Mouse (Mus musculus) adrenal gland, adult 8-10 months (tissue): Measurements from ENCODE around the gene Rab15. TPM values are rescaled to one million over a fixed set of nuclear protein-coding genes. Genes with fewer than 3 reads are reported as not detected.

Experiments used
- DNase-seq: peaks from one replicate; pipeline ENCODE4 v3.0.0; 2022
- total RNA-seq, 4 experiments: library from RNA; stranded (reverse); gene quantifications; 2 replicates each; pipeline ENCODE4 v1.2.4; 2022

Rab15 gene
- total RNA-seq, 4 experiments from 2014 or later: 4.0 to 6.5 (median 4.6) TPM

- no peak for DNase-seq
Measured at GRCm38 (mm10) chr12:76777845-76778244, 44.9 kb downstream of the Rab15 start.

GRCm38 (mm10) chr12:76776898-76777297 is 45.8 kb downstream of the Rab15 start:
- no peak for DNase-seq

GRCm38 (mm10) chr12:76775132-76775531 is 47.6 kb downstream of the Rab15 start:
- peak; percentile 50 for DNase-seq

DNA sequence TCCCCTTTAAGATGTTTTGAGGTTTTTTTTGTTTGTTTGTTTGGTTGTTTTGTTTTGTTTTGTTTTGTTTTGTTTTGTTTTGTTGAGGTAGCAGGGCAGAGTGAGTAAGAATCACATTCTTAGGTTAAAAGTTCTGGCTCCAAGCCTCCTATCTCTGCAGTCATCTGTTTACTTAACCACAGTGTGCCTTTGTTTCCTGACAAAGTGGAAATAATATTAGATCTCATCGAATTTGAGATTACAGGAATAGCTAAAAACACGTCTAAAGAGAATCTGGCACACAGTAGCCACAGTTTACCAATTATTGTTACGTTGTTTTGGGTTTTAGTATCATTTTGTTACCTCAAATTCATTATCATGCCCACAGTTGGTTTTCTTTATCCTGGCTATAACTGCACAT is 48.1 kb downstream of the Rab15 start:
- DNase-seq: no peak

DNA sequence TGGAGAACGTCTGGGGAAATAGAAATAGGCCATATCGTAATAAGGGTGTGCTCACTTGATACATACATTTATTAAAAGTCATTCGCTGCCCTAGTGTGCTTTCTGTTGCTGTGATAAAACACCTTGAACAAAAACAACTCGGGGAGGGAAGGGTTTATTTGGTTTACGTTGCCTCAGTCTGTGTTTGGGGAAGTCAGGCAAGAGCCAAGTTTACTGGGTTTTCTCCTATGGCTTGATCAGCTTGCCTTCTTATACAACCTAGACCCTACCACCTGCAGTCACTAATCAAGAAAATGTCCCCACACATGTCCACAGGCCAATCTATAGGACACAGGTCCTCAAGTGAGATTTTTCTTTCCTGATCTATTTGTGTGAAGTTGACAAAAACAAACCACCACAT is 51.2 kb downstream of the Rab15 start:
- DNase-seq: no peak

- DNase-seq: no peak
Measured at GRCm38 (mm10) chr12:76770841-76771500, 51.7 kb downstream of the Rab15 start.

GRCm38 (mm10) chr12:76765901-76766630 is 56.6 kb downstream of the Rab15 start:
- DNase-seq: no peak

DNA sequence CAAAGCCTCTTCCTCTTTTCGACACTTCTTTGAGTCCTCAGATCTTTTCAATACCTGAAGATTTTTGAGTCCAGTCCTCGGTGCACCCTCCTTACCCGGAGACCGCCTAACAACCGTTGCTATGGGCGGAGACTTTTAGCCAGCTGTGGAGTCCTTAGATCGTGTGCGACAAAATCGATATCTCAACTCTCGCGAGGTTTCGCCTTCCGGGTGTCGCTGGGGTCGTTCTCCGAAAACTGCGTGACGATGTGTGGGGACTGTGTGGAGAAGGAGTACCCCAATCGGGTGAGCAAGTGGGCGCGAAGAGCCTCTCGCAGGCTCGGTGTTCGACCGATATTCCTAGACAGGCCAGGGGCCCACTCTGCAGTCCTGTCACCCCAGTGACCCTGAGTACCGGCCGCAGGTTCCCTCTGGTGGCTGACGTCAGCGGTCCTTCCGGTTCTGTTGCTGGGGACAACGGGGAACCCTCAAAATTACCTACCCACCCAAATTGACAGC is 57.3 kb downstream of the Rab15 start, which contains the start of the genes Churc1 and Fntb:
Gene Churc1, plus strand, starts transcription at position 185 of the 498 bp plus-strand sequence.
Gene Fntb, plus strand, starts transcription at position 236 of the 498 bp plus-strand sequence.
- DNase-seq: peak; percentile 89

GRCm38 (mm10) chr12:76752652-76753318 is 69.9 kb downstream of the Rab15 start:
- no peak for DNase-seq

DNA sequence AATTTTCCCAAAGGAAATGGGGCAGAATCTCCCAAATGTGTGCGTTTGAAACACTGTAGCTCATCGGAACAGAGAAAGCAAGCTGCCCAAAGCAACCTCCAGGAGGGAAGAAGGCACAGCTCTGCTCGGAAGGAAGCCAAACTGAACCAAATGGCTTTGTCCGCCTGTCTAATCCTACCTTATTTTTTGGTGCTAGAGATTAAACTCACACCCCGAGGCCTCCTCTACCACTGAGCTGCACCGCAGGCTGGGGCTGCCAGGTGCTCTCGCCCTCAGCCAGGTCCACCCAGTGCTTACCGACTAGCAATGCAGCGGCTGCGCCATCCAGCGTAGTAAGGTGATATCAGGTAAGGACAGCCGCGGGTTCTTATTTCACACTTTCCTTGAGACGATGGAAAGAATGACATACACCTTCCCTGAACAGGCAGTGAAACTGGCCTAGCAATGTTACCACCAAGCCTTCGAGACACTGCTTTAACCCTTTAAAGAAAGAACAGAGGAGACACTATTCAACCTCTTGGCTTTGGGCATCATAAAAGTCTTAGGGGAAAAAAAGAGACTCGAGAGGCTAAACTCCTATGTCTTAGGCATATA is 71.7 kb downstream of the Rab15 start:
- DNase-seq: no peak

Other genes starting within 250 kb of the Rab15 start
- 10 to 100 TPM; 17.6 to 57.6 (median 38.8) TPM for gene Sptb, start 112.4 kb downstream of the Rab15 start, total RNA-seq
- 10 to 100 TPM; 81.3 to 93.7 (median 92.7) TPM for gene Churc1, start 57.4 kb downstream of the Rab15 start, total RNA-seq
- 10 to 100 TPM; 14.4 to 18.8 (median 16.8) TPM for gene Fntb, start 57.3 kb downstream of the Rab15 start, total RNA-seq
- gene Gpx2, start 27.4 kb downstream of the Rab15 start, total RNA-seq: under 1 TPM in 1 of 4 experiments, not detected in 3; 0.23 TPM
- gene Max, start 139.3 kb upstream of the Rab15 start, total RNA-seq: 10 to 100 TPM; 61.4 to 74.7 (median 70.7) TPM